Mouse (Mus musculus) c-Kit-positive CD71-negative TER-119-negative erythroid progenitor cells, embryonic 14.5 days (primary cell): Measurements from ENCODE around the gene Gclm.

Source experiments
- DNase-seq: peaks from one replicate; pipeline ENCODE4 v3.0.0-alpha.2; 2013; ENCODE audit warnings: low read depth

Gene Gclm

DNA sequence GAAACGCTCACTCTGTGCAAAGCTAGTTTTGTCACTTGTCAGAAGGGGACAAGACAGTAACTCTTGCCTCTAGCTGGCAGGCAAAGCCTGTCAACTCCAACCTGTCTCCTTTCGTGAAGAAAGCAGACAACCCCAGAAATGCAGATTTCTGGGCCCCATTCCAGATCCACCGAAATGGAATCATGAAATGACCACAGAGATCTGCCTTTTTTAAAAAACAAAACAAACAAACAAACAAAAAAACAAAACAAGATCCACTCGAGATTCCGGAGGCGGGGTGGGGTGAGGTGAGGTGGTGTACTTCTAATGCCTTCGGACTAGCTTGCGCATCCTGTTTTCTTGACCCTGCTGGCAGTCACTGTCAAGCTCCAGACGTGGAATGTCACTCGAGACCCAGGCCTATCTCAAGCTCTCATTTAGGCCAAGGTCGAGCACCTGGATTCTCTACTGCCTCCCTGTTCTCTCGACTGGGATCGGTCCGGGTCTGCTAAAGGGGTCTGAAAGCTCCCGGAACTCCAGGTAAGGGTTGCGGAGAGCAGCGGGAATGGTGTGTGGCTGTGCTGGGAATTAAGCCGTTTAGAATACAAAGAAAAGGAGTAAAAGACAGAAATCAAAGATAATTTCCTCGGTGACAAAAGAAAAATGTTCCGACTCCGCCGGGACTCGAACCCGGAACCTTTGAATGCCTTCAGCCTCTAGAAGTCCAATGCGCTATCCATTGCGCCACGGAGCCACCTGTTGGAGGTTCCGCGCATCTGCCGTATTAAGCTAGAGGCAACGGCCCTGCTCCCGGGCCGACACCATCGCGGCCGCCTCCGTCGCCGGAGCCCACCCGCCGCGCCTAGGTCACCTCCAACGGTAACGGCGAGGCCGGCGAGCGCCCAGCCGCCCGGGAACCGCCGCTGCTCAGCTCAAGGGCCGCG, 47.2 kb downstream of the Gclm start:
- DNase-seq = peak; percentile 84

DNA sequence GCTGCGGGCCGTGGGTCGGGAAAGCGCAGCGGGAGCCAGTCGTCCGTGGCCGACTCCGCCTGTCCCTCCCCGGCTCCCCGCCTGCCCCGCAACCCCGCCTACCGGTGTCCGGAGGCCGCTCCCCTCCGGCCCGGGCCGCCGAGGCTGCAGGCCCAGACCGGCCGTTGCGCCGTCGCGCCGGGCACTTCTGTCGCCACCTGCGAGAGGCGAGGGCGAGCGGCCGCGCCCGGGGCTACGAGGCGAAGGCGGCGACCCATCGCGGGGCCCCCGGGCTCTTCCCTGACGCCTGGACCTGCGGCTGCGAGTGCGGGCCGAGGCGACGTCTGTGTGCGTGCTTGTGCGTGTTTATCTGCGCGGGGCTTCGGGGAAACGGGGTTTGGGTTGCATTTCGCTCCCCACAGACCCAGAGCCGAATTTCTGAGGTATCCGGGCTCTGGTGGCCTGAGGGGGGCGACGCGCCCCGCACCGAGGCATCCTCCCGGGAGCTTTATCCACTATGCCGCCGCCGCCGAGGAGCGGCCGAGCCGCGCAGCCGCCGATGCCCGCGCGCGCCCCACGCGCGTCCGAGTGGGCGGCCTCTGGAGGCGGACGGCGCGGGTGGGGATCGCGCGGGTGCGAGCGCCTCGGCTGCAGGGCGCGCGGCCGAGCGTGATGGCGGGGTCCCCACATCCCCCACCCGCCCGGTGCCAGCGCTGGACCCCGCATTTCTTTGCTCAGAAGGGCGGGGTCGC, 48.0 kb downstream of the Gclm start:
- no peak for DNase-seq

DNA sequence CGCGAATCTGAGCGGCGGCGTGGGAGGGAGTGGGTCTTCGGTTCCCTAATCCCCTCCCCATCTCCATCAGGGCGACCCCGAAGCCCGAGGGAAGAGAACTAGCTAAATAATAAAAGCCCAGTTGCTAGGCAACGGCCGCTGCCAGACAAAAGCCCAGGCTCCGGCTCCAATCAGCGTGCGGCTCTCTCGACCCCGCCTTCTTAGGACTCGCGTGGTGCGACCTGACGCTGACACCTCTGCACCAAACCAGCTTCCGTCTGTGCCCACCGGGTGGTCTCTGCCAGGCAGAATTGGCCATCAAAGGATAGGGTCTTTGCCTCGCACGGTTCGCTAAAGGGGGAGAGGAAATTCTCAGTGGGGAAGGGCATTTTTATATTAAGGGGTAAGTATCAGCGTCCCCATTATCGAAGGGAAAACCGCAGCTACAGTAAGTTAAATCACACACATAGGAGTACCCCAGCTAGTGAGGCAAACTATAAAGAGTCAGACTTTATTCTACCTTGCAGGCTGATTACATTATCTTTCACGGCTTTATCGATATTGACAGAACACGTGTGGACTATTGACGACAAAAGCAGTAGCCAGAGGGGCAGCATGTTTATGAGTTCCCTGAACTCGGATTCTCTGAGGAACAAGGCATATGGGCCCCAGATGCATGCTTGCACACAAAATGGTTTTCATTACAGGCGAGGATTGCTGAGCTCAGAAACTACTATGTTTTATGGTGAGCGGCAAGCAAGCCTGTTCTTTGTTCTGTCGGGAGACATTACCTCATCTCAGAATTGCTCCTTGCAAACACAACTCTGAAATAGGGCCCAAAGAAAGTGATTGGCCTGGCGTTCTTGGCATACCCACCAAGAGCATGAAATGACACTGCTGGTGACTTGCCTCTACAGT, 48.8 kb downstream of the Gclm start, which contains the start of gene Bcar3:
TSS of gene Bcar3 (plus strand) at position 183 of the 897 bp plus-strand sequence.
- peak; percentile 82 for DNase-seq

DNA sequence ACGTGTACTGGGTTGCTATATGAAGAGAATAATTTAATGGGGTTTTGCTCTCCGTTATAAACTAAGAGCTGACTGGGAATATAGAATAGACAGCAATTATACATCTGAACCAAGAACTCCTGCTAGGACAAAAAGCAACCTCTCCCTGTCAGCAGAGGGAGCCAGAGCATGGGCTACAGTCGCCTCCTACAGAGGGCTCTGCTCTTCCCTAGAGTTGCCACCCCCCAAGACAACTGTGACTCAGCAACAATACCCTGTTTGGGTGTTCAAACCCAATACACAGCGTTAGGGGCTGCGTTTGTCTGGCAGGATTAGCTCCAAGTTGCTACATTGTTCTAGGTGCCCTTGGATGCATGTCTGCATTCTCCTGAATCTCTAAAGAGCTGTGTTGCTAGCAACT, 50.2 kb downstream of the Gclm start:
- peak; percentile 63 for DNase-seq

DNA sequence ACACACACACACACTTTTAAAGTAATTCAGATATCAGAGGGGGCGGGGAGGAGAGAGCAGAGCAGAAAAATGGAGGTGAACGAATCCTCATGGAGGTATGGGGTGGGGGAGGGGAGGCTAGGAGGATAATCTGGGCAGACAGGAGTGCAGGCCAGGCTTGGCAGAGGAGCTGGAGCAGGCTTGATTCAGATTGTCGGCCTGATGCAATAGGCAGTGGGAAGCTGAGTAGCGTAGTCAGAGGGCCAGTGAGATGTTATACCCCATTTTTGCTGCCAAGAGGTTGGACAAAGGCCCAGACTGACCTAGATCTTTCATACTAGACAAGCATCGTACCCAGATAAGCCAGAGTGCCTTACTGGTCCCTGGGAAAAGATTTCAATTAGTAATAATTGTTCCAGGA, 51.6 kb downstream of the Gclm start:
- DNase-seq = no peak

DNA sequence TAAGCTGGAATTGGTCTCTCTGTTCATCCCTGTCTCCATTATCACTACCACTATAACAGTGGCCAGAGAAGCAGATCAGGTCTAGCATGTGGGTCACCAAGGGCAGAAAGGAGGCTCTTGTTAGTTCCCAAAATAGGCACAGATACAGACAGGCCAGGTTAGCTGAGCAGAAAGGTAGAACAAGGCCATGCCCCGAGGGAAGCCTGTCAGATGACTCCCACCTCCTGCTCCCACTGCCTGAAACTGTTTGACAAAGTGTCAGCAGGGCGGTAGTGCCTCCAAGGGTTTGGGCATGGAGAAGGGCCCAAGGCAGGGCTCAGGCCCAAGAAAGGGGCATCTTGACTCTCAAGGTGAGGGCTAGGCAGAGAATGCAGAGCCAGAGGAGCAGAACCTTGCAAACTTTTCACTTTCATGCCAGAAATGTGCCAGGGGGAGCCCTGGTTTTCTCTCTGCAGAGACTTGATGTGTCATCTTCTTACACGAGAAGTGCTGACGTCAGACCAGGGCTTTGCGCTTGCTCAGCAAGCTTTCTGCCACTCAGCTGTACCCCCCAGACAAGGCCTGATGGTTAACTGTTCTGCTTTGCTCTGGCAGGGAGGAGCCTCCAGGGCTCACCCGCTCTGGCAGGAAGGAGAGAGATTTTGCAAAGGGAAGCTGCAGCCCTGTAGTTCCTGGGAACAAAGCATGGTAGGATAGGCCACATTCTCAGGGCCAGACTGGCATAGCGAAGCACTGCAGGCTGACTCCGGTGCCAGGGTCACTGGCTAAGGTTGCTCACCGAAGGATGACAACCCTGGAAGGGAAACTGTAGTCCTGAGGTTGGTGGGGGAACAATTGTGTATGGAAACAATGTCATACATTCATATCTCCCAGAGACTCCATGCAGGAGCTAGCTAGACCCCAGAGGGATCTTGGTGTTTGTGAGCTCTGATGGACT, 55.9 kb downstream of the Gclm start:
- DNase-seq = no peak

DNA sequence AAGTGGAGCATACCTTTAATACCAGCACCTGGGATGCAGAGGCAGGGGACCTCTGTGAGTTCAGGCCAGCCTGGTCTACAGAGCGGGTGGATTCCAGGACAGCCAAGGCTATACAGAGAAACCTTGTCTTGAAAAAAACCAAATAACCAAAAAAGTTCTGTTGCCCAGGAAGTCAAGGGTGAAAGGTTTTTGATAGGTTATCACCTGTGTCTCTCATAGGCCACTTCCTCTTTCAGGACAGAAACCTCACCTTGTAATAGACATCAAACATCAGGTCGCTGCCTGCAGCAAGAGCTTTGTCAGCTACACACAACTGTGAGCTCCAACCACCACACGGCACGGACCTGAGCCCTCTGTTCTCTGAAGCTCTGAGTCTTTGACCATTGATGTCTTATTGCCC, 59.2 kb downstream of the Gclm start:
- DNase-seq = no peak

DNA sequence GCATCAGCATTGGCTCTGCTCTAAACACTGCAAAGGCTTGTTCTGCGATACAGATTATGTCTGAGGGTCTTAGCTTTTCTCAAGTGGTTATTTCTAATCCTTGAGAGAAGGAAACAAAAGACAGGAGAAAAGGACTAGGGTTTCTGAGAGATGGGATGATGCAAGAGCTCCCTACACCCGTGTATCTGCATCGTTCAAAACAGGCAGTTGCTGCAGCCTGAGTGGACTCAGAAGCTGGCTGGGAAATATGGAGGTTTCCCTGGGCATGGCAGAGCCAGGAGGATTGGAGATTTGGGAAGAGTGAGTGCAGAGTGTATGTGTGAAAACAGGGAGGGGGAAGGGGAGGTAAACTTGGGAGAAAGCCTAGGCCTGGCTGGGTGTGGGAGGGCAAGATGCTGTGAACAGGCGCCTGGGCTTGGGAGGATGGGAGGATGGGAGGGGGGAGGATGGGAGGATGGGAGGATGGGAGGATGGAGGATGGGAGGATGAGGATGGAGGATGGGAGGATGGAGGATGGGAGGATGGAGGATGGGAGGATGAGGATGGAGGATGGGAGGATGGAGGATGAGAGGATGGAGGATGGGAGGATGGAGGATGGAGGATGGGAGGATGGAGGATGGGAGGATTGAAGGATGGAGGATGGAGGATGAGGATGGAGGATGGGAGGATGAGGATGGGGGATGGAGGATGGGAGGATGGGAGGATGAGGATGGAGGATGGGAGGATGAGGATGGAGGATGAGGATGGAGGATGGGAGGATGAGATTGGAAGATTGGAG, 62.7 kb downstream of the Gclm start:
- no peak for DNase-seq

DNA sequence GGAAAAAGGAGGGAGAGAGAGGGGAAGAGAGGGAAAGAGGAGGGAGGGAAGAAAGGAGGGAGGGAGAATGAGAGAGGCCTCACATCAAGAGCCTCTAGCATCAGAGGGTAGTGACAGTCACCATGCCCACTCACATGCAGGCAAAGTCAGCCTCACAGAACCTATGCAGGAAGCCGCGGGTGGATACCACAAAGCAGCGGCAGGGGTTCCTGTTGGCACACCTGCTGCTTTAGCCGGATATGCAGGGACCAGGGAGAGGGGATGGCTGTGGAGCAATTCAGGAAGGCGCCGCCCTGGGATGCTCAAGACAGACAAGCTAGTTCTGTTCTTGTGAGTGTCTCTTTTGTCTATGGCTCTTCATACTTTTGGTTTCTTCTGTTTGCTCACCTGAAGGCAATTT, 63.6 kb downstream of the Gclm start:
- no peak for DNase-seq

DNA sequence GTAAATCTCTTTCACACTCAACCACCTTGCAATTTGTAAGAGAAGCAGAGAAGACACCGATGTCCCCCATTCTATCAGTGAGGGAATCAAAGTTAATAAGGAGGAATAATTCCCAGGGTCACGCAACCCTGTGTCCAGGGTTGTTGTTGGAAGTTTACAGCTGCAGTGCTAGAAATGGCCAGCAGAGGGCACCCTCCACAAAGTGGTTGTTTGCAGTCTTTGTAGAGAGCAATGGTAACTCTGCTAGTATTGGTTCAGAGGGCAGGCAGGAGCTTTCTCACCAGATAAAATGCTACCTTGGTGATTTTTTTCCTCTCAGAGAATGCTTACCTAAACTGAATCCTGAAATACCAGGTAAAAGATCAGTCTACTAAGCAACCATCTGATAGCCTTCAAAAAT, 66.7 kb downstream of the Gclm start:
- peak; percentile 57 for DNase-seq

DNA sequence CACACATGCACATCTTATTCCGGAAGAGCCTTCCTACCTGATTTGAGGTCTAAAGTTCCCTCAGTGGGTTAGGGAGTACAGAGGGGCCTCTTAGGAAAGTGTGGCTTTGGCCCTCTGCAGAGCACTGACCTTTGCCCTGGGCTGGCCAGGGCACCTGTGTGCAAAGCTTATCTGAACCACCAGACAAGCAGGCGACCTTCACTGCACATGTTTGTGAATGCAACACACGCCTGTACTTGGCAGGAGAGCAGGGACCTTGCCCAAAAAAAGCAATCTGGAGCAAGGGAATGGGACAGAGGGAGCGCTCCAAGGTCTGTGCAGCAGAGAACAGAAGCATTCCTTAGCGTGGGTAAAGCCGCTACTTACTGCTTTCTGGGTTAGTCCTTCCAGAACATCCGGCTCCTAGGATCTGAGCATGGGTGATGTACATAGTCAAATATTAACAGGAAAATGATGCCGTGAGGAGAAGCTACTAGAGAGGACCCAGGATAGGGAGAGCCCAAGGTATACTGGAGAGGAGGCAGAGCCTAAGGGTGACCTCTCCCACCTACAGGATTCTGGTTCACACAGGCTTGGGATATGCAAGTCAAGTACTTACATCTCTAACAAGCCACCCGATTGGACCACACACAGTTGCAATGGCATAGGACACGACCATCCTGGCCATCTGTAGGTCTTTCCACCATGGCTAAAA, 67.7 kb downstream of the Gclm start:
- no peak for DNase-seq

DNA sequence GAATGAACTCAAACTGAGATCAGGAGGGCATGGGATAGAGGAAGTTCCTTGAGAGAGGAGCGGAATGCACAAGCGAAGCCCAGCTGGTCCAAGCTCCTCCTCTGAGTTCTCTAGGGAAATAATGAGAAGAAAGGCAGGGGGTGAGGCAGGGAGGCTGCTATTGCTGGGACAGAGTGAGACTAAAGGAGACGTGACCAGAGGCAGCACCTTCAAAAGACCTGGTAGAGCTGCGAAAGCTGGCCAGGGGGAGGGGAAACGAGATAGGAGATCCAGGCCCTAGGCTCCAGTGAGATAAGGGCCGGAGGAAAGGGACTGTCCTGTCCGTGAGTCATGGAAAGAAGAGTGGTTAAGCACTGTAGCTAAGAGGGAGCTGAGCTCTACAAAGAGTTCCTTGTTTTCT, 68.6 kb downstream of the Gclm start:
- DNase-seq = no peak

DNA sequence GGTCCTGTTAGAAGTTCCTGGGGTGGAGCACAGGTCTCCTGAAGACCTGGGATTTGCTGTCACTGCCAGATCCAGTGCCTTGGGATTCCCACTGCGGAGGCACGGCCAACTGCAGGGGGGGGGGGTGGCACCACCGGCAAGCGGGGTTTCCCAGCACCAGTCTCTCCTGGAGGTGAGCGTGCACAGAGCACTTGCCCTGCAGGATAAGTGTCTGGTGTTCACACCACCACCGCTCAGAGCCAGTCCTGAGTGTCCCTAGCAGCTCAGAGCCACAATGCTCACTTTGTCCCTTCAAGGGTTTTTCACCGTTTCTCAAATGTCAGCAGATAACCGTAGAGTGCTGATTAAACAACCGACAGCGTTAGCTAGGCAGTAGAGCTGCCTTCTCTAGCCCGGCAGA, 71.3 kb downstream of the Gclm start:
- DNase-seq = no peak

DNA sequence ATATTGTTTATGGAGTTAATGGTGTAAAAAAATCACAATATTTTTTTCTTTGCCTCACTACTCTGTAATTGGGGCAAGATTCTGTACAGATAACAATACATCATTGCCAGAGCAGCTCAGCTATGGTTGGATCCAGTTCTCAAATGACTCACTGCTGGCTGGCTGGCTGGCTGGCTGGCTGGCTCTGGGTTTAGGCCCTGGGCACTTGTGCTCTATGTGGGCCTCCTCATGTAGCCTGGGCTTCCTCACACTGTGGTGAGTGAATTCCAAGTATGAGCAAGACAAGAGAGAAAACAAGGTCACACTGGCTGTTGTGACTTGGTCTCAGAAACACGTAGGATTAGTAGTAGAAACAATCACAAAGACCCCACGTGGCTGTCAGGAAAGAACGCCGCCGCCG, 72.0 kb downstream of the Gclm start:
- DNase-seq = no peak
